Mouse (Mus musculus) liver, embryonic 15.5 days (tissue): ENCODE measurements around the gene Xpo6. TPM values are rescaled to one million over a fixed set of nuclear protein-coding genes. Genes with fewer than 3 reads are reported as not detected.

Experiments used
- ATAC-seq: fragments of 200-750 bp; cut with Nextera tagmentation; 2 replicates; pipeline ENCODE4 v1.8.0; 2017; ENCODE audit warnings: moderate number of reproducible peaks, mild to moderate bottlenecking, moderate library complexity; ENCODE audit not compliant: insufficient read depth
- H3K27ac ChIP-seq: fragments of 300-500 bp; sonication (generic); replicated peaks from 2 replicates; pipeline ENCODE4 v1.5.1; 2015; ENCODE audit warnings: mild to moderate bottlenecking, inconsistent platforms
- H3K27me3 ChIP-seq: fragments of 300-500 bp; sonication (generic); 2 replicates; pipeline ENCODE4 v1.6.1; 2015; ENCODE audit warnings: mild to moderate bottlenecking, inconsistent platforms
- H3K36me3 ChIP-seq: fragments of 300-500 bp; sonication (generic); replicated peaks from 2 replicates; pipeline ENCODE4 v1.6.1; 2015; ENCODE audit warnings: moderate library complexity, mild to moderate bottlenecking, inconsistent platforms
- H3K4me1 ChIP-seq: fragments of 300-500 bp; sonication (generic); replicated peaks from 2 replicates; pipeline ENCODE4 v1.6.1; 2015; ENCODE audit warnings: inconsistent platforms
- H3K4me2 ChIP-seq: fragments of 300-500 bp; sonication (generic); 2 replicates; pipeline ENCODE4 v1.6.1; 2015; ENCODE audit warnings: moderate library complexity, mild to moderate bottlenecking, inconsistent platforms
- H3K4me3 ChIP-seq: fragments of 300-500 bp; sonication (generic); replicated peaks from 2 replicates; pipeline ENCODE4 v1.5.1; 2015; ENCODE audit warnings: mild to moderate bottlenecking, inconsistent platforms
- H3K9ac ChIP-seq: fragments of 300-500 bp; sonication (generic); 2 replicates; pipeline ENCODE4 v1.6.1; 2015; ENCODE audit warnings: moderate library complexity, mild to moderate bottlenecking, inconsistent platforms
- H3K9me3 ChIP-seq: fragments of 300-500 bp; sonication (generic); replicated peaks from 2 replicates; pipeline ENCODE4 v1.6.1; 2016; ENCODE audit warnings: inconsistent platforms
- WGBS: fragments of 180-500 bp; shearing (Covaris S2); methylation state at CpG from one replicate; pipeline ENCODE4 v1.1.7; 2015; ENCODE audit warnings: mixed read lengths; ENCODE audit not compliant: insufficient replicate concordance; 5-methylcytosine and 5-hydroxymethylcytosine counted together
- polyA plus RNA-seq: library from polyadenylated mRNA; unstranded; fragments of >200 nt; fragmentation: Nextera tagmentation; extraction: Ambion mirVana; gene quantifications from 2 replicates; pipeline ENCODE4 v1.2.1, GENCODE M21; 2015

Xpo6 gene
- polyA plus RNA-seq, 1 experiment from 2014 or later: 16.3 TPM

- H3K27ac ChIP-seq: no peak overlapping the region
- H3K36me3 ChIP-seq: peaks cover 10% of the 10 kb centered on the region
- H3K4me2 ChIP-seq: no peak overlapping the region
- H3K9me3 ChIP-seq: no peaks in the 10 kb centered on the region
- 71% methylated on average over 1 of the region's 1 CpGs for WGBS
- H3K4me1 ChIP-seq: peaks cover 47% of the 10 kb centered on the region
- H3K27me3 ChIP-seq: no peaks in the 10 kb centered on the region
- no peak overlapping the region for H3K9ac ChIP-seq
- ATAC-seq: no peak
- H3K4me3 ChIP-seq: no peak overlapping the region
Measured at GRCm38 (mm10) chr7:126194175-126194574, 6.1 kb downstream of the Xpo6 start.

- no peak overlapping the region for H3K27ac ChIP-seq
- ATAC-seq: no peak
- H3K9ac ChIP-seq: no peak overlapping the region
- H3K4me1 ChIP-seq: peaks cover 33% of the 10 kb centered on the region
- H3K4me2 ChIP-seq: no peak overlapping the region
- no peak overlapping the region for H3K4me3 ChIP-seq
- WGBS: 70% methylated on average over 1 of the region's 1 CpGs
- no peaks in the 10 kb centered on the region for H3K9me3 ChIP-seq
- H3K36me3 ChIP-seq: peaks cover 10% of the 10 kb centered on the region
- H3K27me3 ChIP-seq: no peaks in the 10 kb centered on the region
Measured at GRCm38 (mm10) chr7:126191471-126191870, 8.8 kb downstream of the Xpo6 start.

GRCm38 (mm10) chr7:126189517-126189916 is 10.8 kb downstream of the Xpo6 start:
- 65% methylated on average over 1 of the region's 1 CpGs for WGBS
- H3K4me2 ChIP-seq: no peak overlapping the region
- H3K27ac ChIP-seq: peak overlapping the region; percentile 43; the same call in 1 of the 2 replicates
- H3K36me3 ChIP-seq: peaks cover 10% of the 10 kb centered on the region
- no peak overlapping the region for H3K9ac ChIP-seq
- H3K4me1 ChIP-seq: peaks cover 39% of the 10 kb centered on the region
- no peaks in the 10 kb centered on the region for H3K27me3 ChIP-seq
- ATAC-seq: no peak
- no peak overlapping the region for H3K4me3 ChIP-seq
- no peaks in the 10 kb centered on the region for H3K9me3 ChIP-seq

- Histone ChIP-seq H3K36me3 (peaks cover 6% of the 10 kb centered on the region), H3K9me3 (no peaks in the 10 kb centered on the region), H3K4me2 (no peak overlapping the region), H3K27me3 (no peaks in the 10 kb centered on the region), H3K4me1 (peaks cover 74% of the 10 kb centered on the region), H3K9ac (no peak overlapping the region), H3K4me3 (no peak overlapping the region), H3K27ac (no peak overlapping the region)
- no peak for ATAC-seq
Measured at GRCm38 (mm10) chr7:126185999-126186398, 14.3 kb downstream of the Xpo6 start.

- peak overlapping the region; percentile 21; the same call in 1 of the 2 replicates for H3K4me2 ChIP-seq
- no peaks in the 10 kb centered on the region for H3K27me3 ChIP-seq
- H3K4me3 ChIP-seq: no peak overlapping the region
- WGBS: 9% methylated on average over 1 of the region's 1 CpGs
- peak; percentile 67 for ATAC-seq
- H3K27ac ChIP-seq: peak overlapping the region; percentile 43; the same call in 1 of the 2 replicates
- H3K9me3 ChIP-seq: no peaks in the 10 kb centered on the region
- H3K9ac ChIP-seq: no peak overlapping the region
- H3K36me3 ChIP-seq: no peaks in the 10 kb centered on the region
- H3K4me1 ChIP-seq: peaks cover 78% of the 10 kb centered on the region
Measured at GRCm38 (mm10) chr7:126183583-126183982, 16.7 kb downstream of the Xpo6 start.

GRCm38 (mm10) chr7:126181487-126181886 is 18.8 kb downstream of the Xpo6 start:
- Histone ChIP-seq H3K4me3 (no peak overlapping the region), H3K27ac (peak overlapping the region; percentile 42; the same call in 1 of the 2 replicates), H3K4me1 (peaks cover 72% of the 10 kb centered on the region), H3K36me3 (no peaks in the 10 kb centered on the region), H3K9ac (no peak overlapping the region), H3K9me3 (no peaks in the 10 kb centered on the region), H3K27me3 (no peaks in the 10 kb centered on the region), H3K4me2 (no peak overlapping the region)
- no peak for ATAC-seq

- Histone ChIP-seq H3K27me3 (no peaks in the 10 kb centered on the region), H3K36me3 (no peaks in the 10 kb centered on the region), H3K27ac (peak overlapping the region; percentile 42; the same call in 1 of the 2 replicates), H3K9me3 (no peaks in the 10 kb centered on the region), H3K4me2 (no peak overlapping the region), H3K4me1 (peaks cover 67% of the 10 kb centered on the region), H3K4me3 (no peak overlapping the region), H3K9ac (no peak overlapping the region)
- ATAC-seq: no peak
- WGBS: 23% methylated on average over 3 of the region's 3 CpGs
Measured at GRCm38 (mm10) chr7:126180956-126181355, 19.3 kb downstream of the Xpo6 start.

- Histone ChIP-seq H3K27me3 (no peaks in the 10 kb centered on the region), H3K4me1 (peaks cover 62% of the 10 kb centered on the region), H3K4me3 (no peak overlapping the region), H3K9ac (no peak overlapping the region), H3K36me3 (0 out of 2 replicates have a peak, but pooled peaks cover 3% of the 10 kb centered on the region), H3K4me2 (no peak overlapping the region), H3K27ac (no peak overlapping the region), H3K9me3 (no peaks in the 10 kb centered on the region)
- ATAC-seq: no peak
Measured at GRCm38 (mm10) chr7:126178804-126179203, 21.5 kb downstream of the Xpo6 start.

GRCm38 (mm10) chr7:126175999-126176398 is 24.3 kb downstream of the Xpo6 start:
- Histone ChIP-seq H3K4me2 (no peak overlapping the region), H3K27ac (no peak overlapping the region), H3K9ac (no peak overlapping the region), H3K4me3 (no peak overlapping the region), H3K9me3 (no peaks in the 10 kb centered on the region), H3K36me3 (peaks cover 24% of the 10 kb centered on the region), H3K4me1 (peaks cover 34% of the 10 kb centered on the region), H3K27me3 (no peaks in the 10 kb centered on the region)
- WGBS: 74% methylated on average over 12 of the region's 12 CpGs
- ATAC-seq: no peak

GRCm38 (mm10) chr7:126175456-126175855 is 24.8 kb downstream of the Xpo6 start:
- H3K27ac ChIP-seq: no peak overlapping the region
- H3K4me2 ChIP-seq: no peak overlapping the region
- ATAC-seq: no peak
- no peaks in the 10 kb centered on the region for H3K27me3 ChIP-seq
- 68% methylated on average over 7 of the region's 7 CpGs for WGBS
- H3K9me3 ChIP-seq: no peaks in the 10 kb centered on the region
- H3K9ac ChIP-seq: no peak overlapping the region
- peaks cover 29% of the 10 kb centered on the region for H3K36me3 ChIP-seq
- peaks cover 28% of the 10 kb centered on the region for H3K4me1 ChIP-seq
- H3K4me3 ChIP-seq: no peak overlapping the region

- no peak overlapping the region for H3K9ac ChIP-seq
- H3K36me3 ChIP-seq: peaks cover 31% of the 10 kb centered on the region
- H3K4me3 ChIP-seq: no peak overlapping the region
- H3K4me1 ChIP-seq: peaks cover 24% of the 10 kb centered on the region
- no peaks in the 10 kb centered on the region for H3K9me3 ChIP-seq
- no peak overlapping the region for H3K4me2 ChIP-seq
- H3K27ac ChIP-seq: no peak overlapping the region
- no peaks in the 10 kb centered on the region for H3K27me3 ChIP-seq
- no peak for ATAC-seq
- WGBS: 47% methylated on average over 2 of the region's 2 CpGs
Measured at GRCm38 (mm10) chr7:126174863-126175262, 25.4 kb downstream of the Xpo6 start.

- Histone ChIP-seq H3K4me3 (no peak overlapping the region), H3K4me1 (peaks cover 30% of the 10 kb centered on the region), H3K9ac (no peak overlapping the region), H3K27ac (no peak overlapping the region), H3K4me2 (no peak overlapping the region), H3K9me3 (no peaks in the 10 kb centered on the region), H3K36me3 (peaks cover 46% of the 10 kb centered on the region), H3K27me3 (no peaks in the 10 kb centered on the region)
- ATAC-seq: no peak
- WGBS: 85% methylated on average over 3 of the region's 3 CpGs
Measured at GRCm38 (mm10) chr7:126172001-126172400, 28.3 kb downstream of the Xpo6 start.
